Mouse (Mus musculus): ENCODE data around the gene Mrpl53. TPM values are rescaled to one million over a fixed set of nuclear protein-coding genes. Genes with fewer than 3 reads are reported as not detected.

The Mrpl53 gene
- total RNA-seq, 2 experiments from 2014 or later: 38.0 to 49.5 TPM

DNA sequence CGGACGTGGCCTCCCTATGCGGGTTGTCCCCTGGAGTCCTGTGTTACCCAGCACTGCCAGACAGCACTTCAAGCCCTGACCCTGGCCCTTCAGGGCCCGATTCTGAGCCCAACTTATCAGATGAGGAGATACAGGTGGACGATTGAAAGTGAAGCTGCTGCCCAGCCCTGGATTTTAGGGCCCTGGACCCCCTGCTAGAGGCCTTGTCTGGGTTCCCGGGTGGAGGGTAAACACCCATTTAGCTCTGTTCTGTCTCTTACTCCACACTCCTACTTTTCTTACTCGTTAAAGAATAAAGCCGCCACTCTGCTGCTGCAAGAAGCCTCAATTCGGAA, 20.9 kb upstream of the Mrpl53 start:
- 0 out of 2 replicates have a peak, but pooled peaks have one; percentile 30 for ATAC-seq (replicated peaks; ENCODE audit: low FRiP score, poor library complexity, severe bottlenecking)

GRCm38 (mm10) chr6:83092416-83093127, 16.3 kb upstream of the Mrpl53 start:
- no peak for ATAC-seq (replicated peaks; ENCODE audit: low FRiP score, poor library complexity, severe bottlenecking)

GRCm38 (mm10) chr6:83095968-83096367, 12.9 kb upstream of the Mrpl53 start:
- 0 out of 2 replicates have a peak, but pooled peaks have one; percentile 32 for ATAC-seq (replicated peaks; ENCODE audit: low FRiP score, poor library complexity, severe bottlenecking)

GRCm38 (mm10) chr6:83098411-83098810, 10.4 kb upstream of the Mrpl53 start:
- no peak for ATAC-seq (replicated peaks; ENCODE audit: low FRiP score, poor library complexity, severe bottlenecking)

GRCm38 (mm10) chr6:83101316-83101687, 7.5 kb upstream of the Mrpl53 start, which contains the start of the genes Ccdc142 and Gm42688:
Ccdc142 (plus strand) TSS chr6:83101601.
Gm42688 (plus strand) TSS chr6:83101617.
- peak; percentile 87 for ATAC-seq (replicated peaks; ENCODE audit: low FRiP score, poor library complexity, severe bottlenecking)

GRCm38 (mm10) chr6:83101688-83102556, 6.9 kb upstream of the Mrpl53 start:
- ATAC-seq (replicated peaks; ENCODE audit: low FRiP score, poor library complexity, severe bottlenecking): peak; percentile 82

DNA sequence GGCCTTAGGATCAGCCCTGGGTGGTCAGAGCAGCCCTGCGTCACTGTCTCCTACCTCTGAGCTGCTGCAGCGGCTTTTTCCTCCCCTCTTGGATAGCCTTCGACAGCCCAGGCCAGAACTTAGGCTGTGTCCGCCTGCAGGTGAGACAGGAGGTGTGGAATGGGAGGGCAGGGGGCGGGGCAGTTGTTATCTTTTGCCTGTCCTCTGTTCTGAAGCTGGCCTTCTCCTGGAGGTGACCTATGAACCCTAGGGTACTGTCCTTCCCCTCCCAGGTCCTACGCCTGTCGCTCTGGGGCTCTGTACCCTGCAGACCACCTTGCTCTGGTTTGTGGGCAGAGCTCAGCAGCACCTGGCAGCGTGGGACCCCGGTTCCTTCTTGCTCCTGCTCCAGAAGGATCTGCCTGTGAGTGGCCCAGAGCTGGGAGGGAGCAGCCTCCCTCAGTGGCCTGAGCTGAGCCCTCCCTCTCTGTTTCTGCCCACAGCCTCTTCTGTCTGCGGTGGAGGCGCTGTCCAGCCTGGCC, 5.7 kb upstream of the Mrpl53 start:
- ATAC-seq (replicated peaks; ENCODE audit: low FRiP score, poor library complexity, severe bottlenecking): no peak

- ATAC-seq (replicated peaks; ENCODE audit: low FRiP score, poor library complexity, severe bottlenecking): no peak
Observed at GRCm38 (mm10) chr6:83104158-83104557, 4.7 kb upstream of the Mrpl53 start.

DNA sequence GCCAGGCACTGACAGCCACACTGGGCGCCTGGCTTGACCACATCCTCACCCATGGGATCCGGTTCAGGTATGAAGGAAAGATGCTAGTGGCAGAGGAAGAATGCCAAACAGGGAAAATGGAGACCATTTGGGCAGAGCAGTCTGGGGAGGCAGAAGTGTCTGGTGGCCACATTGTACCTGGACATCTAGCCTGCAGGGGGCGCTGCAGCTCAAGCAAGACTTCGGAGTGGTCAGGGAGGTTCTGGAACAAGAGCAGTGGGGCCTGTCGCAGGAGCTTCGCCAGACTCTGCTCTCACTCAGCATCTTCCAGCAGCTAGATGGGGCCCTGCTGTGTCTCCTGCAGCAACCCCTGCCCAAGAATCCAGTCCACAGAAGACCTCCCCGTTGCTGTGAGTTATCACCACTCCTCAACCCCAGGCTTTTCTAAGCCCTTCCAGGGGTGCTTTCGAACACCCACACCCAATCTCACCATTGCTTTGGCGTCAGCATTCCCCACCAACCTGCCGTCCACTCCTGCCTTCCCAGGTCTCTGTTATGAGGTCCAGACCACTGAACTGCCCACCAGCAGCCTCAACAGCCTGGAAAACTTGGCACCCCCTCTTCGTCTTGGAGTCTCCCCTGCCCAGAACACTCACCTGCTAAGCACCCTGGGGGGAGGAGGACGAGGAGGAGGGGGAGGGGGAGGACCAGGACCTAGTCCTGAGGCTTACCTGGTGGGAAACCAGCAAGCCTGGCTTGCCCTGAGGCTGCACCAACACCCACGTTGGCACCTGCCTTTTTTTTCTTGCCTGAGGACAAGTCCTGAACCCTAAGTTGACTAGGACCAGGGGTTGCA, 1.1 kb upstream of the Mrpl53 start:
- peak; percentile 74 for ATAC-seq (replicated peaks; ENCODE audit: low FRiP score, poor library complexity, severe bottlenecking)

DNA sequence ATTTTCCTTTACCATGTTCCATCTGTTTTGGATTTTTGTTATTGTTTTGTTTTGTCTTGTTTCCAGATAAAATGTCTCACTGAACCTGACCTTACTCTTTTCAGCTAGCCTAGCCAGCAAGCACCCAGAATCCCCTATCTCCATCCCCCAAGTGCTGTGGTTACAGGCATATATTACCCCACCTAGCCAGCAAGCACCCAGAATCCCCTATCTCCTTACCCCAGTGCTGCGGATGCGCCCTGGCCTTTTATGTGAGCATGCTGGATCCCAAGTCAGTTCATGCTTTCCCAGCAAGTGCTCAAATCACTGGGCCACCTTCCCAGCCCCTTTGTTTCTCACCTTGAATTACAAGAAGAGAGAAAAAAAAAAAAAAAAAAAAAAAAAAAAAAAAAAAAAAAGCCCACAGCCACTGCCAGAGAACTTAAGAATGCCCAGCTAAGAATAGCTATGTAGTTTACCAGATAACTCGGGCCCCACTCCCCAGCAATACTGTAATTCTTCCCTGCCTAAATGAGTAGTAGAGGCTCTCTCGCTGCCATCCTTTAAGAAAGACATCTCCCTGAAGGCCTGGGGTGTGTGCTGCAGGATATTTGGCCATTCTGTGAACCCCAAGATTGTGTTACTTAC, 2.8 kb downstream of the Mrpl53 start:
- ATAC-seq (replicated peaks; ENCODE audit: low FRiP score, poor library complexity, severe bottlenecking): no peak

DNA sequence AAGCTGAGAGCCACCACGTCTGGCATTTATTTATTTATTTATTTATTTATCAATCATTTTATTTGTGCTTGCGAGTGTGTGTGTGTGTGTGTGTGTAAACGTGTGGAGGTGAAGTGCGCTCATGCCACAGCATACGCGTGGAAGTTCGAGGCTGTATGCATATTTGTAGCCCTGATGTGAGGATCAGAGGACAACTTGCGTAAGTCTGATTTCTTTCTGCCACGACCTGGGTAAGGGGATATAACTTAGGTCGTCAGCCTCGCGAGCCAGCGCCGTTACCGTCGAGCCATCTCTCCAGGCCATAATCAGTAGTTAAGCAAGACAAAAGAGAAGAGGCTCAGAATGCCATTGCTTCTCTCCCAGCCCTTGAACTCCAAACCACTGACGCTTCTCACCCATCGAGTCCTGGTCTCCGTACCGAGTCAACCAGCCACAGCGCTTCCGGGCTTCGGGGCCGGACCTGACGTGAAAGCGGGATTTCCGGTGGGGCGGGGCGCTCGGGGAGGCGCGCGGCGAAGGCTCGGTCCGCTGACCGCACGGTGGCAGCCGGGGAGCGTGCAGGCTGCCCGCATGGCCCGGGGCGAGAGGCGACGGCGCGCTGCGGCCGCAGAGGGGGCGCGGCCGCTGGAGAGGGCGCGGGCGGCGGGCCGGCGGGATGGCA, 6.3 kb downstream of the Mrpl53 start, which contains the start of gene Mogs:
Gene Mogs, plus strand, starts transcription at position 486 of the 661 bp plus-strand sequence.
- peak; percentile 92 for ATAC-seq (replicated peaks; ENCODE audit: low FRiP score, poor library complexity, severe bottlenecking)

DNA sequence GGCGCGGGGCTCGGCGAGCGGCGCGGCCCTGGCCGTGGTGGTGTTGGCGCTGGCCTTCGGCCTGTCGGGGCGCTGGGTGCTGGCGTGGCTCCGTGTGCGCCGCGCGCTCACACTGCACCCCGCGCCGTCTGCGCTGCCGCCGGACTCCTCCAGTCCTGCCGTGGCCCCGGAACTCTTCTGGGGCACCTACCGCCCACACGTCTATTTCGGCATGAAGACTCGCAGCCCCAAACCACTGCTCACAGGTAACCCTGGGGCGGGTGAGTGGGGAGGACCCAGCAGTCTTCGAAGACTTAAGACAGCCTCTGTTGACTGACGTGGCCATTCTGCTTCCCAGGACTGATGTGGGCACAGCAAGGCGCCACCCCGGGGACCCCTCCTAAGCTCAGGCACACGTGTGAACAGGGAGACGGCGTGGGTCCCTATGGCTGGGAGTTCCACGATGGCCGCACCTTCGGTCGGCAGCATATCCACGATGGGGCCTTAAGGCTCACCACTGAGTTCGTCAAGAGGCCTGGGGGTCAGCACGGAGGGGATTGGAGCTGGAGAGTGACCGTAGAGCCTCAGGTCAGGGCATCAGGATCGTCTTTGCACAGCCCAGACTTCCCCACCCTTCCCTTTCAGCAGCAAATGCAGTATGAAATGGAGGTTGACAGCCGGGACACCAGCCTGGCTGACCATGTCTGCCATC, 7.0 kb downstream of the Mrpl53 start:
- peak; percentile 11; the same call in 1 of the 2 replicates for ATAC-seq (replicated peaks; ENCODE audit: low FRiP score, poor library complexity, severe bottlenecking)

- no peak for ATAC-seq (replicated peaks; ENCODE audit: low FRiP score, poor library complexity, severe bottlenecking)
Observed at GRCm38 (mm10) chr6:83116373-83117164, 7.7 kb downstream of the Mrpl53 start.

- no peak for ATAC-seq (replicated peaks; ENCODE audit: low FRiP score, poor library complexity, severe bottlenecking)
Observed at GRCm38 (mm10) chr6:83117165-83117438, 8.3 kb downstream of the Mrpl53 start.

- ATAC-seq (replicated peaks; ENCODE audit: low FRiP score, poor library complexity, severe bottlenecking): no peak
Observed at GRCm38 (mm10) chr6:83117616-83118015, 8.8 kb downstream of the Mrpl53 start.

DNA sequence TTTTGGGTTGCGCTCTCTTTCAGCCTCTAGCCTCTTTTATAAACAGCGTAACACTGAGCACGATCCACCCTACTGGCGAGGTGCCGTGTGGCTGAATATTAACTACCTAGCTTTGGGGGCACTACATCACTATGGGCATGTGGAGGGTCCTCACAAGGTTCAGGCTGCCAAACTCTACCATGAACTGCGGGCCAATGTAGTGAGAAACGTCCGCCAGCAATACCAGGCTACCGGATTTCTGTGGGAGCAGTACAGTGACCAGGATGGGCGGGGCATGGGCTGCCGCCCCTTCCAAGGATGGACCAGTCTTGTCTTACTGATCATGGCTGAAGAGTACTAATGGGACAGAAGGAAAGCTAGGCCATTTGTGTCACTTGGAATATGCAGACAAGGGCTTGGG, 9.5 kb downstream of the Mrpl53 start:
- no peak for ATAC-seq (replicated peaks; ENCODE audit: low FRiP score, poor library complexity, severe bottlenecking)

DNA sequence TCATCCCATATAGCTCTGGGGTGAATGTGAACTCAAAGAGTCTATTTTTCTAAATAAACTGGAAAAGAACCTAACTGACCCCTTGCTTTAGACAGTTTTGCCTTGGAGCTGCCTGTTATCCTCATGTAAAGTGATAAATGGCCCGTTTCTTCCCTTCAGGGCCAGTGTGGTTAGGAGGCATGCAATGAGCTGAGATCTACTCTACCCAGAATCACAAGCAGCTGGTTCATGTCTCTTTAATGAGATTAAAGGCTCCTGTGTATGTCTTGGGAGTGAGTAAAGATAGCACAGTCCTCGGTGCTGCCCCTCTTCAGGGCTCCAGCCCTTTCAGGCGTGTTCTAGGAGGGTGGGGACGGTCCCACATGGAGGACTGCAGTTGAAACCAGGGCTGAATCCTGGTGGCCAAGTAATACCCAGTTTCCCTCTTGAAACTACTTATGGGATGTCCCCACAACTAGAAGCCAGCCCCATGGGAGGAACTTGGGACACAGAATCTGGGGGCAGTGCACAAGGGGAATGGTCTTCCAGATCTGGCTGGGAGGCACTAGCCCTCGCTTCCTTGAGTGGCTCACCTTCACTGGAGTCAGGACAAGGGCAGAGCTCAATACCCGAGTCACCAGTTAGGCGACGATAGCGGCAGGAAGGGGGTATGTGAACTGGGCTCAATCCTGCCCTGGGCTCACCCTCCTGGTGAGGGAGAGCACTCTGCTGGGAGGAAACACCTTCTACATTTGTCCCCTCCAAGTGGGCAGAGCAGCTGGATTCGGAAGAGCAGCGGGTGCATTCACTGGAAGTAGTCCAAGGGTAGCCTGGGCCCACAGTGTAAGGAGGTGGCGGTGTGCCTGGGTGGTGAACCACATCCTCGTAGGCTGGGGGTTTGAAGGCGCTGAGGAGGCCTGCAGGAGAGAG, 10.2 kb downstream of the Mrpl53 start:
- ATAC-seq (replicated peaks; ENCODE audit: low FRiP score, poor library complexity, severe bottlenecking): no peak

Data from erythroid progenitor cell, adult 5-6 weeks (primary cell).